Mouse (Mus musculus): ENCODE measurements around the gene Zfp618. TPM values are rescaled to one million over a fixed set of nuclear protein-coding genes. Genes with fewer than 3 reads are reported as not detected.

Zfp618 gene
- polyA plus RNA-seq, 1 experiment, result not detected

DNA sequence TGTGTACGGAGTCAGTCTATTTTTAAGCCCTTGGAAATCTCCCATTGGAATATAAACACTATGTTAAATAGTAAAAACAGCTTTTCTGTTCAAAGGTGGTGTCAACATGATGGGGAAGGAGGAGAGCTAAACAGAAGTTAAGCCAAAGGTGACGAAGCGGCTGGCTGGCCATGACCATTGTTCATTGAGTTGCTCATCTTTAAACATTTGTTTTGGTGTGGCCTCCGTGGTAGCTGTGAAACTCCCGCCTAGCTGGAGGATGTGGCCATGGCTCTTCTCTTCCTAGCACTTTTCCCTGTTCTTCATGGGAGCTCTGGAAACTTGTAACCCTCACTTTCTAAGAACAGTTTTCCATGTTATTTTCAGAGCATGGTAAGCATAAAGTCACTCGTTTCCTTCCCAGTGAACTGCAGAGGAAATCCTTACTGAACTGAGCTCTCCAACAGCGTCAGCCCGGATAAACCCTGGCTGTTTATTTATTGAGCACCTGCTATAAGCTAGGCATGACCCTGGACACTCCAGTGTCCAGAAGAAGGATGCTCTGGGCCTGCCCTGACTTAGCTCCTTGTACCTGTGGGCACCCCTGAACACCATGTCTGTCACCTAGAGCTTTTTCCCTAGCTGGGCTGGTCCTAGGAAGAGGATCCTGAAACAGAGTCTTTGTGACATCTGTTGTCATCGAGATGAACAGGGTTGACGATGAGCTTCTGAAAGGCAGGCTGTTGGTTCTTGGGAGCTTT lies 40.2 kb downstream of the Zfp618 start:
- WGBS, result 59% methylated on average over 10 of the region's 10 CpGs
- H3K4me3 ChIP-seq (ENCODE audit: insufficient read depth, low read depth, low read length), result no peak overlapping the region
- H3K27ac ChIP-seq (ENCODE audit: insufficient read depth, low read depth, low read length), result peak overlapping the region; percentile 80
- TF ChIP-seq POLR2A (IDR thresholded peaks at IDR 0.05; ENCODE audit: insufficient read depth, low read depth, low read length), result no peak
- no peak for TF ChIP-seq CTCF (IDR thresholded peaks at IDR 0.05; ENCODE audit: insufficient read depth, low read depth, low read length)
- H3K4me1 ChIP-seq (ENCODE audit: control insufficient read depth, insufficient read depth, low read length), result peaks cover 27% of the 10 kb centered on the region

DNA sequence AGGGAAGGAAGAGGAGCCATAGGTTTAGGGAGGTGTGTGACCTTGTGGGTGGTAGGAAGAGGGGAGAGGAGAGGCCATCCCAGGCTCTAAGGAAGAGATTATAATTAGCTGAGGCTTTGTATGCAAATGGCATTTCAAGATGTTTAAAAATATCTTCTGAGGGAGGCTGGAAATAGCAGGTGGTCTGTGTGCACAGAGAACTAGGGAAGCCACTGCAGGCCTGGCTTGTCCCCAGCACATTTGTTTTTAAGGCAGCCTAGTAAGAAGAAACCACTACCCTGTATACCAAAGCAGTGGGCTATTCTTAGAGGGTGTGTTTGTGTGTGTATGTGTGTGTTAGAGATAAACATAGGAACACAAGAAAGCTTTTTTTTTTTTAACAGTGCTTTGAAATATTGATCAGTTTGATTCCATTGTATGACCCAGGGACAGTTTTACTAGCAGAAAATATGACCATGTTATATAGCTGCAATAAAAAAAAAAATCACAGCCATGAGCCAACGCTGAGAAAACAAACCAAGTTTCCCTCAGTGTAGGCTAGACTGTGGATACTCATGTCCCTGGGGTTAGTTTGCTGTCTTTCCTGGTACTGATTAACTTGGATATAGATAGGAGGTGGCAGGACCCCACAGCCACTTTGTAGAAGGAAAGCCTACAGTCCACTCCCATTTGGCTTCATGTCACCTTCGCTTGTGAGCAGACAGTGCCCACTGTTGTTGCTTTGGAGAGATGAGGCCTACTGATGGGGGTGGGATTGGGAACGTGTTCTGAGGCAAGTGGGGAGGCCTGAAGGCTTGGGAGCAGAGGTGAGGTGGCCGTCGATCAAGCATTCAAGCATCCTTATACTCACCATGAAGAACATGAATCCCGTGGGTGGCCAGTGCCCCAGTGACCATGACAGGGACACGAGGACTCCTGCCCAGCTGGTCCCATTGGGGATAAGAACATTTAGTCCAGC lies 41.1 kb downstream of the Zfp618 start:
- Histone ChIP-seq H3K27ac (ENCODE audit: insufficient read depth, low read depth, low read length) (peak overlapping the region; percentile 80), H3K4me3 (ENCODE audit: insufficient read depth, low read depth, low read length) (no peak overlapping the region), H3K4me1 (ENCODE audit: control insufficient read depth, insufficient read depth, low read length) (peaks cover 27% of the 10 kb centered on the region)
- 83% methylated on average over 7 of the region's 7 CpGs for WGBS
- TF ChIP-seq POLR2A (IDR thresholded peaks at IDR 0.05; ENCODE audit: insufficient read depth, low read depth, low read length), result no peak
- TF ChIP-seq CTCF (IDR thresholded peaks at IDR 0.05; ENCODE audit: insufficient read depth, low read depth, low read length), result no peak

DNA sequence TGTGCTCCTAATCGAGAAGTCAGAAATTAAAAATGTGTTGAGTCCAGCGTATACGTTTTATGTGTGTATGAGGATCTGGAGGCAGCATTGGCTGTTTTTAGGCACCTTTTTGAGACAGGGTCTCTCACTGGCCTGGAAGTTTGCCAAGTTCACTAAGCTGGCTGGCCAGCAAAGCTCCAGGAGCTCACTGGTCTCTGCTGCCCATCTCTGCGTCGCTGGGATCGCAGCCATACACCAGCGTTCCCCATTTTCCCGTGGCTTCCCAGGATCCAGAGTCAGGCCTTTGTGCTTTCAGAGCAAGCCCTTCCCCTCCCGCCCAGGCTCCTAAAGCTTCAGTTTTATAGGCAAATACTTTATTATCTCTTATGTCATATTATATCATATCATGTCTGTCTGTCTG lies 42.8 kb downstream of the Zfp618 start:
- Histone ChIP-seq H3K27ac (ENCODE audit: insufficient read depth, low read depth, low read length) (no peak overlapping the region), H3K4me1 (ENCODE audit: control insufficient read depth, insufficient read depth, low read length) (peaks cover 27% of the 10 kb centered on the region), H3K4me3 (ENCODE audit: insufficient read depth, low read depth, low read length) (no peak overlapping the region)
- TF ChIP-seq POLR2A (IDR thresholded peaks at IDR 0.05; ENCODE audit: insufficient read depth, low read depth, low read length) (no peak), CTCF (IDR thresholded peaks at IDR 0.05; ENCODE audit: insufficient read depth, low read depth, low read length) (no peak)
- 85% methylated on average over 9 of the region's 9 CpGs for WGBS

DNA sequence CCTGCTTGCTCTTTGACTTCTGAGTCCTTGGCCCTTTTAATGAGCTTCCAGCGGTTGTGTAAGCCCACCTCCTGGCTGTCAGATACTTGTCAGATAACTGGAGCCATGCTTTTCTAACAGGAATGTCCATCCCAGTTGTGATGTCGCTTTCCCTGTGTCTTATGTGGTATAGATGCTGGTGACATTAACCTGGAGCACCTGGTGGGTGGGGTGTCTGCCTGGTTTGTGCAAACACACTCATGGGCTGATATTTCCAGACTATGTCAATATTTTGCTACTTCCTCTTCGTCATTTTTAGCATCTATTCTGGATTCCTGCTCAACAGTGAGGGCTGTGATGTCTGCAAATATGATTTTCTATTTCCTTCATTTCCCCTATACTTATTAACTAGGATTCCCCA lies 43.4 kb downstream of the Zfp618 start:
- no peak for TF ChIP-seq CTCF (IDR thresholded peaks at IDR 0.05; ENCODE audit: insufficient read depth, low read depth, low read length)
- no peak for TF ChIP-seq POLR2A (IDR thresholded peaks at IDR 0.05; ENCODE audit: insufficient read depth, low read depth, low read length)
- Histone ChIP-seq H3K4me3 (ENCODE audit: insufficient read depth, low read depth, low read length) (no peak overlapping the region), H3K4me1 (ENCODE audit: control insufficient read depth, insufficient read depth, low read length) (peaks cover 27% of the 10 kb centered on the region), H3K27ac (ENCODE audit: insufficient read depth, low read depth, low read length) (no peak overlapping the region)
- WGBS, result 95% methylated on average over 3 of the region's 3 CpGs

DNA sequence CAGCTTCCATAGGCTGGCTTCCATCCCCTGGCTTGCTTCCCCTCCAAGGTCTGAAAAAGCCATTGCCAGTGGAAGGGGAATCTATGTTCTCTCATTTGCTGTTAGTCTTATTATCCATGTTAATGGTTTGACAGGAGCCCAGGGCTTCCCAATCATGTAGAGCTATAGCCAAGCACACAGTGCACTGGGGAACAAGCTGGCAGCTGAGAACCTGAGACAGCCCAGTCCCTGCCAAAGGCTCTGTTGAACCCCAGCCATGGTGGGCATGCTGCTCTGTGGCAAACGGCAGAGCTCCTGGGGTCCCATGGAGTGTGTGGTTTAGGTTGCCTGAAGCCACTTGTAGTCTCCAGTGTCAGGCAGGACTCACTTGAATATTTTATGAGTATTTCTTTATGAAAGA lies 44.4 kb downstream of the Zfp618 start:
- Histone ChIP-seq H3K4me1 (ENCODE audit: control insufficient read depth, insufficient read depth, low read length) (peaks cover 24% of the 10 kb centered on the region), H3K27ac (ENCODE audit: insufficient read depth, low read depth, low read length) (no peak overlapping the region), H3K4me3 (ENCODE audit: insufficient read depth, low read depth, low read length) (no peak overlapping the region)
- 50% methylated on average over 1 of the region's 1 CpGs for WGBS
- TF ChIP-seq POLR2A (IDR thresholded peaks at IDR 0.05; ENCODE audit: insufficient read depth, low read depth, low read length) (no peak), CTCF (IDR thresholded peaks at IDR 0.05; ENCODE audit: insufficient read depth, low read depth, low read length) (no peak)

DNA sequence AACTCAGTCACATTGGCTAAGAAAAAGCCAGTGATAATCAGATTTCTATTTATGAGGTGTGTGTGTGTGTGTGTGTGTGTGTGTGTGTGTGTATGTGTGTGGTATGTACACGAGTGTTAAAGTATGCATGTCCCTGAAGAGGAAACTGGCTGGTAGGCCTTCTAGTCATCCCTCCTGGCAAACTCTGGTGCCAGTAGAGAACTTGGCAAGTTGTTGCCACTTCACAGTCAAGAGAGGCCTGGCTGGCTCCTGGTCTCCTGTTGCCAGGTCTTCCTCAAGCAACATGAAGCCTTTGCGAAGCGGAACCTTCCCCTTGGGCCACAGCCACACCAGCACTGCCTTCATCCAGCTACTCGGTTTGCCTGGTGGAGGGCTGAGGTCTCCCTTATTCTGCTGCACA lies 44.9 kb downstream of the Zfp618 start:
- TF ChIP-seq CTCF (IDR thresholded peaks at IDR 0.05; ENCODE audit: insufficient read depth, low read depth, low read length) (no peak), POLR2A (IDR thresholded peaks at IDR 0.05; ENCODE audit: insufficient read depth, low read depth, low read length) (no peak)
- WGBS, result 78% methylated on average over 4 of the region's 4 CpGs

DNA sequence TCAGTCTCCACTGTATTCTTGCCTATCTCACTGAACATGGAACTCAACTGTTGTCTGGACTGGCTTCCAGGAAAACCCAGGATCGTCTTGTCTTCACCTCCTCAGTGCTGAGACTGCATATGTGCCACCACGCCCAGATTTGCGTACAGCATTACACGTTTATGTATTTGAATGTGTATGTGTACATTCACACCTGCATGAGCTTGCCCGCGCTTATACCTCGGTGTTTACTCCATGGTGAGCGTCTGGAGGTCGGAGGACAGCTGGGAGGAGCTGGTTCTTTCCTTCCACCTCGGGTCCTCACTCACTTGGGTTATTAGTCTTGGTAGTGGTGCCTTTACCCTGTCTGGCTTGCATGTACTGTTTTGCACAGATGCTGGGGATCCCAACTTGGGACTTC lies 53.2 kb downstream of the Zfp618 start:
- 94% methylated on average over 10 of the region's 10 CpGs for WGBS
- TF ChIP-seq CTCF (IDR thresholded peaks at IDR 0.05; ENCODE audit: insufficient read depth, low read depth, low read length) (no peak), POLR2A (IDR thresholded peaks at IDR 0.05; ENCODE audit: insufficient read depth, low read depth, low read length) (no peak)
- Histone ChIP-seq H3K4me3 (ENCODE audit: insufficient read depth, low read depth, low read length) (no peak overlapping the region), H3K4me1 (ENCODE audit: control insufficient read depth, insufficient read depth, low read length) (no peaks in the 10 kb centered on the region), H3K27ac (ENCODE audit: insufficient read depth, low read depth, low read length) (no peak overlapping the region)

More for the DNA sequence above, 44.9 kb downstream of the Zfp618 start:
- Histone ChIP-seq H3K4me1 (ENCODE audit: control insufficient read depth, insufficient read depth, low read length) (peaks cover 22% of the 10 kb centered on the region), H3K4me3 (ENCODE audit: insufficient read depth, low read depth, low read length) (no peak overlapping the region), H3K27ac (ENCODE audit: insufficient read depth, low read depth, low read length) (no peak overlapping the region)

DNA sequence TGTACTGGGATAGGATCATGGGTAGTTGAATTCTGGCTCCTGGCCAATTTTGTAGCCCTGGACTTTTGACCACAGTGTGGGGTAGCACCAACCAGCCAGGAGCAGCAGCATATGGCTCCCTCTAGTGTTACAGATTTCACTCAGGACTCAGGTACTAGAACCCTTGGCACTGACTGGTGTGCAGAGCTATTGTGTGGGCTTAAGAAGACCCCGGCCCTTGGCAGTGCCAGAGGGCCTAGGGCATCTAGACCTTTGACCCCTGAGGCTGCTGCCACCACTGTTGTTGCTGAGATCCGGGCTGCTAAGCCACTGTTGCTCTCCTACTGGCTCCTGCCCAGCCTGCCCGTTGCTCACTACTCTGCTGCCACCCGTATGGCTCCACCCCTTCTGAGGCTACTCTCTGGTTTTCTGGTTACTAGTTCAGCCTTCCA lies 54.1 kb downstream of the Zfp618 start:
- TF ChIP-seq CTCF (IDR thresholded peaks at IDR 0.05; ENCODE audit: insufficient read depth, low read depth, low read length) (no peak), POLR2A (IDR thresholded peaks at IDR 0.05; ENCODE audit: insufficient read depth, low read depth, low read length) (no peak)
- Histone ChIP-seq H3K4me1 (ENCODE audit: control insufficient read depth, insufficient read depth, low read length) (no peaks in the 10 kb centered on the region), H3K4me3 (ENCODE audit: insufficient read depth, low read depth, low read length) (no peak overlapping the region), H3K27ac (ENCODE audit: insufficient read depth, low read depth, low read length) (no peak overlapping the region)
- 71% methylated on average over 4 of the region's 4 CpGs for WGBS
